Mouse (Mus musculus): ENCODE measurements around the gene Ncdn.

DNA sequence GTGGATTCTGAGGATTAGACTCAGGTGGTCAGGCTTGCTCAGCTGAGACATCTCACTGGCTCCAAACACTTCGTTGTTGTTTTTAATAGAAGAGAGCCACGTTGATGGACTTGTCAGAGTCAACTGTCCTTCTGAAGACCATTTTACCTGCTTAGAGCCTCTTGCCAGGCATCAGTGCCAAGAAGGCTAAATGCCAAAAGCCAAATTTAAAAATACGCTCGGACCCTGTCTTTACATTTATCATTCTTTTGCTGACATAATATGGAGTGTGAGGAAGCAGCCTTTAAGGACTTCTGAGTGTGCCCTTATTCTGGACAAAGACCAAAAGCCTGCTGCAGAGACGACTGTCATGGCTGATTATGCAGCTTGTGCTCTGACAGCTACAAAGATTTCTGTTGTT is 5.1 kb upstream of the Ncdn start:
- TF ChIP-seq TCF3 (IDR thresholded peaks at IDR 0.05; ENCODE audit: insufficient read length, low read depth) (no peak), POLR2A (IDR thresholded peaks at IDR 0.05; ENCODE audit: insufficient read length, low read depth) (no peak), TCF12 (IDR thresholded peaks at IDR 0.05; ENCODE audit: insufficient read depth, poor library complexity, severe bottlenecking) (no peak), REST (IDR thresholded peaks at IDR 0.05; ENCODE audit: insufficient read depth, insufficient read length) (no peak), MYOG (IDR thresholded peaks at IDR 0.05; ENCODE audit: control insufficient read depth in 1 of 3, insufficient read depth in 1 of 3, insufficient read length in 2 of 3, low read depth in 2 of 3) (no peak), USF1 (IDR thresholded peaks at IDR 0.05; ENCODE audit: low read depth) (no peak)
